Mouse (Mus musculus) thymus, adult 2 months (tissue): Measurements from ENCODE around the gene Ttc25. TPM values are rescaled to one million over a fixed set of nuclear protein-coding genes. Genes with fewer than 3 reads are reported as not detected.

Source experiments
- DNase-seq: peaks from one replicate; pipeline ENCODE4 v3.0.0; 2021
- H3K27ac ChIP-seq: fragments of 200-500 bp; 2 replicates; pipeline ENCODE4 v1.5.1; 2012; ENCODE audit warnings: low read length, control low read depth; ENCODE audit not compliant: control insufficient read depth, insufficient read depth
- H3K27me3 ChIP-seq: fragments of 200-500 bp; 2 replicates; pipeline ENCODE4 v1.6.1; 2012; ENCODE audit warnings: mild to moderate bottlenecking, low read length, moderate library complexity, mixed read lengths; ENCODE audit not compliant: control insufficient read depth, insufficient read depth
- H3K36me3 ChIP-seq: fragments of 200-500 bp; 2 replicates; pipeline ENCODE4 v1.6.1; 2012; ENCODE audit warnings: mild to moderate bottlenecking, low read length, moderate library complexity; ENCODE audit not compliant: control insufficient read depth, insufficient read depth
- H3K4me1 ChIP-seq: fragments of 200-500 bp; replicated peaks from 2 replicates; pipeline ENCODE4 v1.6.1; 2012; ENCODE audit warnings: low read length; ENCODE audit not compliant: control insufficient read depth, insufficient read depth
- H3K4me3 ChIP-seq: fragments of 200-500 bp; 2 replicates; pipeline ENCODE4 v1.5.1; 2012; ENCODE audit warnings: mild to moderate bottlenecking, low read length, control low read depth, moderate library complexity; ENCODE audit not compliant: control insufficient read depth, insufficient read depth
- CTCF ChIP-seq: fragments of 200-500 bp; IDR thresholded peaks from 2 replicates; pipeline ENCODE4 v1.5.1; 2012; ENCODE audit warnings: mild to moderate bottlenecking, control low read depth, low read length, moderate library complexity, borderline replicate concordance; ENCODE audit not compliant: control insufficient read depth, poor library complexity, insufficient read depth; ENCODE audit errors: extremely low read depth
- POLR2A ChIP-seq: fragments of 200-500 bp; IDR thresholded peaks from 2 replicates; pipeline ENCODE4 v1.6.1; 2012; ENCODE audit warnings: mild to moderate bottlenecking, low read length, control low read depth, moderate library complexity; ENCODE audit not compliant: control insufficient read depth, poor library complexity, insufficient read depth; ENCODE audit errors: extremely low read depth
- WGBS: fragments of 180-500 bp; shearing (Covaris S2); methylation state at CpG from one replicate; pipeline ENCODE4 v1.1.7; 2018; 5-methylcytosine and 5-hydroxymethylcytosine counted together
- polyA plus RNA-seq: library from polyadenylated mRNA; depleted of rRNA; stranded (reverse); fragments of >200 nt; gene quantifications from 2 replicates; pipeline ENCODE4 v1.2.3, GENCODE M21; 2012

The Ttc25 gene
- polyA plus RNA-seq, 1 experiment = 0.58 TPM

DNA sequence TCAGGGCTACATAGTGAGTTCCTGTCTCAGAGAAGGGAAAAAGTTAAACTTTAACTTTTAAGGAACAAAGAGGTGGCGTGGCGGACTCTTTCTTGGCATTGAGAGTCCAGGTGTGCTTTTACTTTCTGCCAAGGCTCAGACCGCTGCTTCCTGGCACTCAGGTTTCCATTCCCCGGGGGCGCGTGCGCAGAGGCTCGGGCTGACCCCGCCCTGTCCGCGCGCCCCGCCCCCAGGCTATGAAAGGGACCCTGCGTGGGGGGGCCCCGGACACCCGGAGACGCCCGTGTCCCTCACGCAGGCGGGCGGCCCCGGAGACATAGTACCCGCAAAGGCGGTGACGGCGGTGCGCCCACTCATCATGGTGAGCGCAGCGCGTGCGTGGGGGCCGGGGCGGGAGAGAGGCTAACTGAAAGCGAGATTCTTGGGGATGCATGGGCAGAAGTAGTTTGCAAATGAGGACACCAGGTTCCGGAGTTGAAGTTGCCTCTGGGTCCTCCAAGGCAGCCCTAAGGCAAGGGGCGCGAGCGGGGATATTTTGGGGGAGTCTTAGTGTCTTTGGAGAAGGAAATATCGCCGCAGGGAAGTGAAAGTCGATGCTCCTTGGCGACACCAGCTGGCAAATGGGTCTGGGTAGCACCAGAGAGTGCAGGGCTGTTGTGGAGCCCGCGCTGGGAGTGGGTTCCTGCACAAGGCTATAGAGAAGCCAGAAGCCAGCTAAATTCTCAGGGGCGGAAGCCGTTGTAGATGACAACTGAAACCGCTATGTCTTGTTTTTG lies 29.5 kb downstream of the Ttc25 start, which contains the start of gene Cnp:
Gene Cnp (plus strand): TSS at position 197 of the 776 bp plus-strand sequence.
- peak within 1 kb of the TSS; percentile 94 for H3K27ac ChIP-seq
- TF ChIP-seq POLR2A = peak; percentile 99
- TF ChIP-seq CTCF = no peak
- no peaks in the 10 kb centered on the region for H3K27me3 ChIP-seq
- under 1% methylated on average over 47 of the region's 47 CpGs for WGBS
- peak within 1 kb of the TSS; percentile 63 for H3K4me3 ChIP-seq
- peaks cover 62% of the 10 kb centered on the region for H3K4me1 ChIP-seq
- peaks cover 13% of the 10 kb centered on the region for H3K36me3 ChIP-seq
- peak; percentile 89 for DNase-seq

GRCm38 (mm10) chr11:100575484-100575855 lies 30.1 kb downstream of the Ttc25 start:
- Histone ChIP-seq H3K27me3 (no peaks in the 10 kb centered on the region), H3K36me3 (peaks cover 17% of the 10 kb centered on the region), H3K27ac (peak overlapping the region; percentile 94), H3K4me3 (peak overlapping the region; percentile 63), H3K4me1 (peaks cover 66% of the 10 kb centered on the region)
- no peak for TF ChIP-seq CTCF
- no peak for TF ChIP-seq POLR2A
- no peak for DNase-seq
- WGBS = 23% methylated on average over 2 of the region's 2 CpGs

DNA sequence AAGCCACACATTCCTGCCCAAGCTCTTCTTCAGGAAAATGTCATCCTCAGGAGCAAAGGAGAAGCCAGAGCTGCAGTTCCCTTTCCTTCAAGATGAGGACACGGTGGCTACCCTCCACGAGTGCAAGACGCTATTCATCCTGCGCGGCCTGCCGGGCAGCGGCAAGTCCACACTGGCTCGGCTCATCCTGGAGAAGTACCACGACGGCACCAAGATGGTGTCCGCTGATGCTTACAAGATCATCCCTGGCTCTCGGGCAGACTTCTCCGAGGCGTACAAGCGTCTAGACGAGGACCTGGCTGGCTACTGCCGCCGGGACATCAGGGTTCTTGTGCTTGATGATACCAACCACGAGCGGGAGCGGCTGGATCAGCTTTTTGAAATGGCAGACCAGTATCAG lies 30.8 kb downstream of the Ttc25 start:
- TF ChIP-seq POLR2A = no peak
- no peak for TF ChIP-seq CTCF
- Histone ChIP-seq H3K27me3 (no peaks in the 10 kb centered on the region), H3K4me3 (peak overlapping the region; percentile 63), H3K4me1 (peaks cover 64% of the 10 kb centered on the region), H3K27ac (peak overlapping the region; percentile 94), H3K36me3 (peaks cover 25% of the 10 kb centered on the region)
- 94% methylated on average over 21 of the region's 21 CpGs for WGBS
- no peak for DNase-seq

DNA sequence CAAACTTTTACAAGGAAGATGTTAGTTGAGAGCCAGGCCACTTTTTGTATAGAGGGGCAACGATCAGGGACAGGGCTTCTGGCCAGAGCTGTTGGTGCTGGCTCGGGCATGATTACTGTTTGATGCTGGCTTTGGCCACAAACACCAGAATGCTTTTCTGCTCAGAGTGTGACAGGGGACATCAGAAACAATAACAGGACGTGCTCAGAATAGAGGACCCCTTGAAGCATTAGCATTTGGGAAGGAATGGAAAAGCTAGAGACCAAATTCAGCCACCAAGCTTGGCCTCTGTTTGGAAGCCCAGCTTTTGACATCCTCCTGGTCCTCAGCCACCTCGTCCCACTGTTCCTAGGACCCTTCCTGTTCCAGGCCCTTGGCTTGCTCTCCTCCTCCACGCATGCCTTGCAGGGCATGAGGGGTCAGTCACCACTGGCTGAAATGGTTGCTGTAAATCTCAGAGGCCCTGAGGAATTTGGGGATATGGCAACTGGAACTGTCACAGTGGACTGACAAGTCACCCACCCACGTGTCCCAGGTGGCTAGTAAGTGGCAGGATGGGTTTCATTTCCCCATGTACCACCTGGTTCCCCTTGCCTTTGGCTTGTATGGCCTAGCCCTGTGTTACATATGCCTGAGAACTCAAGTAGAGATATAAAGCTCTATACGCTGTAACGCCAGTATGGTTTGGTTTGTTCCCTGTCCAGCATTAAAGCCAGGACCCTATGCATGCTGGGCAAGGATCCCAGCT lies 32.6 kb downstream of the Ttc25 start:
- Histone ChIP-seq H3K27ac (no peak overlapping the region), H3K36me3 (peaks cover 27% of the 10 kb centered on the region), H3K4me3 (no peak overlapping the region), H3K4me1 (peaks cover 75% of the 10 kb centered on the region), H3K27me3 (no peaks in the 10 kb centered on the region)
- 78% methylated on average over 8 of the region's 8 CpGs for WGBS
- DNase-seq = no peak
- TF ChIP-seq POLR2A (no peak), CTCF (no peak)

GRCm38 (mm10) chr11:100579116-100579799 lies 33.9 kb downstream of the Ttc25 start:
- no peak for TF ChIP-seq CTCF
- no peak for TF ChIP-seq POLR2A
- 84% methylated on average over 9 of the region's 9 CpGs for WGBS
- DNase-seq = no peak
- Histone ChIP-seq H3K27ac (peak overlapping the region; percentile 58), H3K4me1 (peaks cover 85% of the 10 kb centered on the region), H3K27me3 (no peaks in the 10 kb centered on the region), H3K4me3 (no peak overlapping the region), H3K36me3 (peaks cover 39% of the 10 kb centered on the region)

GRCm38 (mm10) chr11:100580275-100580674 lies 34.9 kb downstream of the Ttc25 start:
- no peak for TF ChIP-seq CTCF
- TF ChIP-seq POLR2A = no peak
- Histone ChIP-seq H3K27me3 (no peaks in the 10 kb centered on the region), H3K4me1 (peaks cover 90% of the 10 kb centered on the region), H3K36me3 (peaks cover 39% of the 10 kb centered on the region), H3K27ac (no peak overlapping the region), H3K4me3 (no peak overlapping the region)
- WGBS = 97% methylated on average over 13 of the region's 13 CpGs
- no peak for DNase-seq
